Mouse (Mus musculus): ENCODE measurements around the gene Arsb.

GRCm38 (mm10) chr13:93854325-93854724 is 82.9 kb downstream of the Arsb start:
- TF ChIP-seq POLR2A (IDR thresholded peaks at IDR 0.05; ENCODE audit: borderline replicate concordance, low read depth, low read length) (no peak), CTCF (IDR thresholded peaks at IDR 0.05; ENCODE audit: low read depth, low read length) (no peak)
